Mouse (Mus musculus) spleen, adult 2 months (tissue): ENCODE measurements at regions not wholly inside any gene's neighbourhood (a gene's known extent, or its start where the extent isn't known, plus 50 kb on each side); places are given as distances from the start of the nearest gene placed in this dataset.

ENCODE experiments used
- DNase-seq, 2 experiments: peaks; one replicate each; pipeline versions ENCODE4 v3.0.0 to v3.0.0-alpha.2; 2012 to 2021; ENCODE audit warnings: low spot score in 2 of 2, low read depth in 1 of 2
- H3K27ac ChIP-seq: fragments of 200-500 bp; 2 replicates; pipeline ENCODE4 v1.5.1; 2012; ENCODE audit warnings: low read length, inconsistent platforms; ENCODE audit not compliant: insufficient read depth
- H3K27me3 ChIP-seq: fragments of 200-500 bp; 2 replicates; pipeline ENCODE4 v1.6.1; 2012; ENCODE audit warnings: mild to moderate bottlenecking, moderate library complexity, low read length, inconsistent platforms; ENCODE audit not compliant: control insufficient read depth, insufficient read depth
- H3K36me3 ChIP-seq: fragments of 200-500 bp; 2 replicates; pipeline ENCODE4 v1.6.1; 2012; ENCODE audit warnings: mild to moderate bottlenecking, low read length, inconsistent platforms; ENCODE audit not compliant: control insufficient read depth, insufficient read depth
- H3K4me1 ChIP-seq: fragments of 200-500 bp; 2 replicates; pipeline ENCODE4 v1.6.1; 2011; ENCODE audit warnings: inconsistent platforms; ENCODE audit not compliant: control insufficient read depth, insufficient read depth, insufficient read length
- H3K4me3 ChIP-seq: fragments of 200-500 bp; 2 replicates; pipeline ENCODE4 v1.5.1; 2011; ENCODE audit warnings: mild to moderate bottlenecking, inconsistent platforms; ENCODE audit not compliant: insufficient read depth, insufficient read length; ENCODE audit errors: extremely low read depth
- CTCF ChIP-seq: fragments of 200-500 bp; IDR thresholded peaks from 2 replicates; pipeline ENCODE4 v1.5.1; 2011; ENCODE audit warnings: mild to moderate bottlenecking, inconsistent platforms; ENCODE audit not compliant: insufficient read depth, insufficient read length, insufficient replicate concordance; ENCODE audit errors: extremely low read depth
- POLR2A ChIP-seq: fragments of 200-500 bp; IDR thresholded peaks from 2 replicates; pipeline ENCODE4 v1.6.1; 2011; ENCODE audit warnings: low read depth, low read length, inconsistent platforms
- WGBS: fragments of 180-500 bp; shearing (Covaris S2); methylation state at CpG from one replicate; pipeline ENCODE4 v1.1.7; 2018; 5-methylcytosine and 5-hydroxymethylcytosine counted together

DNA sequence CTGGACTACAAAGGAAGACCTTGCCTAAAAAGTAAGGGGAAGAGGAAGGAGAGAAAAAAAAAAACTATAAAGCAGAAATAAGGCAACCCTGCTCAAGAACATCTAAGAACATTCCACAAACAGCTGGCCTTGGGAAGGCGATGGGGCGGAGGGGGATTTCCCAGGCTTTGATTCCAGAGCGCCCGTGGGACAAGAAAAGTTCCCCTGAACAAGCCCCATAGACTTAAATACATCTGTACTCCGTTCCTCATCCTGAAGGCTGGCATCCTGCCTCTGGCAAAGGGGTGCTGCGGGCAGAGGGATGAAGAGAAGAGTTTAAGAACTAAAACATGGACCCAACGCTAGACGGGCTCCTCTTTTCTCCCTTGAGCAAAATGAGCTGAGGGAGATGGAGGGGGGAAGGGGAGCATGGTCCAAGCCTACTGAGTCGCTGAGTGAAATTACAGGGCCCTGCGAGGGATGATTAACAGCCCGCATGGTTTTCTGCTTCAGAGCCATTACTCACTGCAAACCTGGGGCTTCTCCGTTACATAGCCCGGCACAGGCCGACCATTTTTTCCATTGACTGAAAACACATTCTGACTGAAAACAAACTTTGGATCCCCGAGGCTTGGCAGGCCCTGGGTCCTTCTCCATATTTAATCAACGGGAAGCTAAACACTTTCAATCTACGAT is 128.9 kb upstream of the Zfp703 start:
- 80% methylated on average over 17 of the region's 17 CpGs for WGBS
- H3K4me1 ChIP-seq = peaks cover 9% of the 10 kb centered on the region
- no peak overlapping the region for H3K4me3 ChIP-seq
- TF ChIP-seq POLR2A (no peak), CTCF (no peak)
- no peak overlapping the region for H3K27ac ChIP-seq
- H3K27me3 ChIP-seq = no peaks in the 10 kb centered on the region
- DNase-seq = no peak
- H3K36me3 ChIP-seq = no peaks in the 10 kb centered on the region

- DNase-seq = no peak
- 75% methylated on average over 19 of the region's 19 CpGs for WGBS
- TF ChIP-seq CTCF (no peak), POLR2A (no peak)
- no peaks in the 10 kb centered on the region for H3K36me3 ChIP-seq
- no peak overlapping the region; the same call in 1 of the 2 replicates for H3K27ac ChIP-seq
- H3K4me1 ChIP-seq = peaks cover 9% of the 10 kb centered on the region
- H3K4me3 ChIP-seq = no peak overlapping the region
- no peaks in the 10 kb centered on the region for H3K27me3 ChIP-seq
These were observed 128.0 kb upstream of the Zfp703 start for GRCm38 (mm10) chr8:26848955-26849684.

- no peak for DNase-seq
- Histone ChIP-seq H3K4me3 (no peak overlapping the region), H3K27me3 (no peaks in the 10 kb centered on the region), H3K4me1 (peaks cover 8% of the 10 kb centered on the region), H3K36me3 (no peaks in the 10 kb centered on the region), H3K27ac (no peak overlapping the region)
- 78% methylated on average over 18 of the region's 18 CpGs for WGBS
- TF ChIP-seq POLR2A (no peak), CTCF (no peak)
These were observed 125.0 kb upstream of the Zfp703 start for GRCm38 (mm10) chr8:26851871-26852800.

DNA sequence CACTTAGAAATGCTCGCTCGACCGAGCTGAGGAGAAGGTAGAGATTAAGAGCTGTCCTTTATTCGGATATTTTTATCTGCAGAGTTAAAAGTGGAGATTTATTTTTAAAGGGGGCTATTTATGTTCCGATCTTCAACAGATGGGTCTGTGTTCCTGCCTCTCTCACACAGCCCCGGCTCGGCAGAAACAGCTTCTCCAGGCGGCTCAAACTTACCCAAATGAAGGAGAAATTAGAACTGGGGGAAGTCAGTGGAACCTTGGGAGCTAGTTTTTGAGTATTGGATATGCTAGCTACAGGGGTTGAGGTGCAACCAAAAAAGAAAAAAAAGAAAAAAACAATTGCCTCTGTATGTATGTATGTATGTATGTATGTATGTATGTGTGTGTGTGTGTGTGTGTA is 124.2 kb upstream of the Zfp703 start:
- H3K36me3 ChIP-seq = no peaks in the 10 kb centered on the region
- no peak overlapping the region for H3K4me3 ChIP-seq
- TF ChIP-seq CTCF = no peak
- TF ChIP-seq POLR2A = no peak
- no peak for DNase-seq
- peaks cover 5% of the 10 kb centered on the region; the same call in 1 of the 2 replicates for H3K4me1 ChIP-seq
- H3K27ac ChIP-seq = no peak overlapping the region
- 45% methylated on average over 8 of the region's 8 CpGs for WGBS
- H3K27me3 ChIP-seq = no peaks in the 10 kb centered on the region

GRCm38 (mm10) chr8:26854557-26855238 is 122.4 kb upstream of the Zfp703 start:
- H3K36me3 ChIP-seq = no peaks in the 10 kb centered on the region

GRCm38 (mm10) chr8:26855256-26855655 is 121.9 kb upstream of the Zfp703 start:
- 8% methylated on average over 6 of the region's 6 CpGs for WGBS
- H3K36me3 ChIP-seq = no peaks in the 10 kb centered on the region
- TF ChIP-seq CTCF (no peak), POLR2A (no peak)

More at GRCm38 (mm10) chr8:26854557-26855238, 122.4 kb upstream of the Zfp703 start:
- Histone ChIP-seq H3K27ac (no peak overlapping the region), H3K4me3 (no peak overlapping the region), H3K27me3 (no peaks in the 10 kb centered on the region), H3K4me1 (no peaks in the 10 kb centered on the region; the same call in 1 of the 2 replicates)
- 85% methylated on average over 12 of the region's 12 CpGs for WGBS
- DNase-seq = no peak
- TF ChIP-seq POLR2A = no peak
- no peak for TF ChIP-seq CTCF

More at GRCm38 (mm10) chr8:26855256-26855655, 121.9 kb upstream of the Zfp703 start:
- Histone ChIP-seq H3K27me3 (no peaks in the 10 kb centered on the region), H3K4me1 (no peaks in the 10 kb centered on the region; the same call in 1 of the 2 replicates), H3K4me3 (no peak overlapping the region), H3K27ac (no peak overlapping the region)
- DNase-seq = no peak
